Mouse (Mus musculus): ENCODE data around the gene Mybph. TPM values are rescaled to one million over a fixed set of nuclear protein-coding genes. Genes with fewer than 3 reads are reported as not detected.

Mybph gene
- total and polyA plus RNA-seq, 2 experiments = not detected

- H3K36me3 ChIP-seq (ENCODE audit: control insufficient read depth, insufficient read depth, low read length) = no peaks in the 10 kb centered on the region
- no peaks in the 10 kb centered on the region for H3K4me1 ChIP-seq (ENCODE audit: control insufficient read depth, insufficient read depth, low read length)
- H3K9ac ChIP-seq (ENCODE audit: low read depth, low read length) = no peak overlapping the region
- no peak for TF ChIP-seq CTCF (IDR thresholded peaks at IDR 0.05; ENCODE audit: low read depth, low read length)
- no peak for TF ChIP-seq POLR2A (IDR thresholded peaks at IDR 0.05; ENCODE audit: extremely low read depth, insufficient read depth, low read length)
- H3K27ac ChIP-seq (replicated peaks; ENCODE audit: insufficient read depth, low read depth, low read length) = no peak overlapping the region
- H3K4me3 ChIP-seq (ENCODE audit: insufficient read depth, low read depth, low read length) = no peak overlapping the region
- no peaks in the 10 kb centered on the region for H3K27me3 ChIP-seq (ENCODE audit: control insufficient read depth, insufficient read depth, low read length)
- no peaks in the 10 kb centered on the region for H3K79me2 ChIP-seq (ENCODE audit: control insufficient read depth, insufficient read depth, low read length)
- no peak for DNase-seq (ENCODE audit: extremely low read depth, low read depth, low spot score)
- 78% methylated on average over 21 of the region's 21 CpGs for WGBS
These were observed 40.3 kb upstream of the Mybph start for GRCm38 (mm10) chr1:134152626-134153590.

- no peak overlapping the region for H3K9ac ChIP-seq (ENCODE audit: low read depth, low read length)
- no peak for DNase-seq (ENCODE audit: extremely low read depth, low read depth, low spot score)
- H3K36me3 ChIP-seq (ENCODE audit: control insufficient read depth, insufficient read depth, low read length) = no peaks in the 10 kb centered on the region
- H3K79me2 ChIP-seq (ENCODE audit: control insufficient read depth, insufficient read depth, low read length) = no peaks in the 10 kb centered on the region
- no peak overlapping the region for H3K27ac ChIP-seq (replicated peaks; ENCODE audit: insufficient read depth, low read depth, low read length)
- no peaks in the 10 kb centered on the region for H3K27me3 ChIP-seq (ENCODE audit: control insufficient read depth, insufficient read depth, low read length)
- 68% methylated on average over 3 of the region's 3 CpGs for WGBS
- no peaks in the 10 kb centered on the region for H3K4me1 ChIP-seq (ENCODE audit: control insufficient read depth, insufficient read depth, low read length)
- H3K4me3 ChIP-seq (ENCODE audit: insufficient read depth, low read depth, low read length) = no peak overlapping the region
- TF ChIP-seq POLR2A (IDR thresholded peaks at IDR 0.05; ENCODE audit: extremely low read depth, insufficient read depth, low read length) (no peak), CTCF (IDR thresholded peaks at IDR 0.05; ENCODE audit: low read depth, low read length) (no peak)
These were observed 39.1 kb upstream of the Mybph start for GRCm38 (mm10) chr1:134154121-134154520.

- H3K4me3 ChIP-seq (ENCODE audit: insufficient read depth, low read depth, low read length) = no peak overlapping the region
- no peak overlapping the region for H3K9ac ChIP-seq (ENCODE audit: low read depth, low read length)
- H3K79me2 ChIP-seq (ENCODE audit: control insufficient read depth, insufficient read depth, low read length) = no peaks in the 10 kb centered on the region
- no peaks in the 10 kb centered on the region for H3K4me1 ChIP-seq (ENCODE audit: control insufficient read depth, insufficient read depth, low read length)
- H3K27me3 ChIP-seq (ENCODE audit: control insufficient read depth, insufficient read depth, low read length) = no peaks in the 10 kb centered on the region
- no peak overlapping the region for H3K27ac ChIP-seq (replicated peaks; ENCODE audit: insufficient read depth, low read depth, low read length)
- TF ChIP-seq POLR2A (IDR thresholded peaks at IDR 0.05; ENCODE audit: extremely low read depth, insufficient read depth, low read length) (no peak), CTCF (IDR thresholded peaks at IDR 0.05; ENCODE audit: low read depth, low read length) (no peak)
- H3K36me3 ChIP-seq (ENCODE audit: control insufficient read depth, insufficient read depth, low read length) = no peaks in the 10 kb centered on the region
- 62% methylated on average over 3 of the region's 3 CpGs for WGBS
- DNase-seq (ENCODE audit: extremely low read depth, low read depth, low spot score) = no peak
These were observed 38.6 kb upstream of the Mybph start for GRCm38 (mm10) chr1:134154655-134155054.

GRCm38 (mm10) chr1:134160404-134160803 is 32.8 kb upstream of the Mybph start:
- H3K4me1 ChIP-seq (ENCODE audit: control insufficient read depth, insufficient read depth, low read length) = no peaks in the 10 kb centered on the region
- no peak overlapping the region for H3K9ac ChIP-seq (ENCODE audit: low read depth, low read length)
- no peaks in the 10 kb centered on the region for H3K79me2 ChIP-seq (ENCODE audit: control insufficient read depth, insufficient read depth, low read length)
- no peaks in the 10 kb centered on the region for H3K27me3 ChIP-seq (ENCODE audit: control insufficient read depth, insufficient read depth, low read length)
- 86% methylated on average over 3 of the region's 3 CpGs for WGBS
- H3K4me3 ChIP-seq (ENCODE audit: insufficient read depth, low read depth, low read length) = no peak overlapping the region
- no peak for DNase-seq (ENCODE audit: extremely low read depth, low read depth, low spot score)
- H3K27ac ChIP-seq (replicated peaks; ENCODE audit: insufficient read depth, low read depth, low read length) = no peak overlapping the region
- H3K36me3 ChIP-seq (ENCODE audit: control insufficient read depth, insufficient read depth, low read length) = no peaks in the 10 kb centered on the region
- TF ChIP-seq CTCF (IDR thresholded peaks at IDR 0.05; ENCODE audit: low read depth, low read length) (no peak), POLR2A (IDR thresholded peaks at IDR 0.05; ENCODE audit: extremely low read depth, insufficient read depth, low read length) (no peak)

GRCm38 (mm10) chr1:134161399-134161798 is 31.8 kb upstream of the Mybph start:
- H3K4me1 ChIP-seq (ENCODE audit: control insufficient read depth, insufficient read depth, low read length) = no peaks in the 10 kb centered on the region
- H3K27ac ChIP-seq (replicated peaks; ENCODE audit: insufficient read depth, low read depth, low read length) = no peak overlapping the region
- TF ChIP-seq POLR2A (IDR thresholded peaks at IDR 0.05; ENCODE audit: extremely low read depth, insufficient read depth, low read length) (no peak), CTCF (IDR thresholded peaks at IDR 0.05; ENCODE audit: low read depth, low read length) (no peak)
- no peaks in the 10 kb centered on the region for H3K27me3 ChIP-seq (ENCODE audit: control insufficient read depth, insufficient read depth, low read length)
- no peaks in the 10 kb centered on the region for H3K79me2 ChIP-seq (ENCODE audit: control insufficient read depth, insufficient read depth, low read length)
- DNase-seq (ENCODE audit: extremely low read depth, low read depth, low spot score) = no peak
- no peak overlapping the region for H3K9ac ChIP-seq (ENCODE audit: low read depth, low read length)
- H3K36me3 ChIP-seq (ENCODE audit: control insufficient read depth, insufficient read depth, low read length) = no peaks in the 10 kb centered on the region
- H3K4me3 ChIP-seq (ENCODE audit: insufficient read depth, low read depth, low read length) = no peak overlapping the region
- 89% methylated on average over 6 of the region's 6 CpGs for WGBS
